10 mouse cellular contexts compared by ENCODE assay signal in genomic region chr1:35201880-35202220, GRCm38 (mm10).
"Had no signal": no experiment of that assay in that cellular context is flagged by ENCODE, and none has a peak within 500 bp of the region (broad histone marks: within the 10 kb centered on the region; RNA-seq: fewer than 3 reads in every experiment).

No protein-coding gene starts in this region.

- H3K4me2 ChIP-seq: liver, embryonic 12.5 days; lung, embryonic 15.5 days; midbrain, embryonic 13.5 days had no signal

- ATAC-seq: intestine, postnatal 0 days; liver, embryonic 12.5 days; midbrain, embryonic 13.5 days had no signal

- H3K4me3 ChIP-seq: limb, embryonic 10.5 days; liver, embryonic 12.5 days; lung, embryonic 15.5 days; midbrain, embryonic 13.5 days had no signal

- H3K27ac ChIP-seq: limb, embryonic 10.5 days; liver, embryonic 12.5 days; lung, embryonic 15.5 days; midbrain, embryonic 13.5 days; stomach, postnatal 0 days had no signal

- H3K36me3 ChIP-seq: limb, embryonic 10.5 days; liver, embryonic 12.5 days; lung, embryonic 15.5 days; midbrain, embryonic 13.5 days had no signal

- H3K9me3 ChIP-seq: limb, embryonic 10.5 days; liver, embryonic 12.5 days; lung, embryonic 15.5 days; midbrain, embryonic 13.5 days had no signal

- H3K9ac ChIP-seq: liver, embryonic 12.5 days; lung, embryonic 15.5 days; midbrain, embryonic 13.5 days had no signal

- H3K27me3 ChIP-seq: liver, embryonic 12.5 days; lung, embryonic 15.5 days; midbrain, embryonic 13.5 days had no signal

- H3K4me1 ChIP-seq: limb, embryonic 10.5 days; liver, embryonic 12.5 days; lung, embryonic 15.5 days; midbrain, embryonic 13.5 days had no signal

- DNase-seq: kidney, adult 8-10 months; kidney, postnatal 25 days; thymus, adult 2 months; thymus, postnatal 25 days had no signal
